Mouse (Mus musculus) CH12.LX (cell line): ENCODE results near the gene Dnajc6. TPM values are rescaled to one million over a fixed set of nuclear protein-coding genes. Genes with fewer than 3 reads are reported as not detected.

ENCODE experiments used
- DNase-seq: peaks from one replicate; pipeline ENCODE4 v3.0.0-alpha.2; 2013; ENCODE audit errors: extremely low read depth
- H3K27ac ChIP-seq: 2 replicates; pipeline ENCODE4 v1.5.1; 2012; ENCODE audit warnings: low read depth, mild to moderate bottlenecking, control low read depth, moderate library complexity; ENCODE audit not compliant: insufficient read depth
- H3K27me3 ChIP-seq: replicated peaks from 2 replicates; pipeline ENCODE3; 2012; ENCODE audit warnings: inconsistent platforms
- H3K36me3 ChIP-seq, 2 experiments: replicated peaks in 1 of 2; 2 replicates each; pipeline versions ENCODE3 to v1.6.1; 2012; ENCODE audit warnings: inconsistent platforms in 1 of 2, low read length in 1 of 2, mild to moderate bottlenecking in 1 of 2, mixed read lengths in 1 of 2, moderate library complexity in 1 of 2; ENCODE audit not compliant: control insufficient read depth in 1 of 2, insufficient read depth in 1 of 2
- H3K4me1 ChIP-seq, 2 experiments: 2 replicates each; pipeline ENCODE4 v1.6.1; 2012; ENCODE audit warnings: inconsistent platforms in 1 of 2, moderate library complexity in 1 of 2; ENCODE audit not compliant: insufficient read depth in 2 of 2, control insufficient read depth in 1 of 2
- H3K4me2 ChIP-seq: 2 replicates; pipeline ENCODE4 v1.6.1; 2012; ENCODE audit warnings: low read depth, mild to moderate bottlenecking, control low read depth; ENCODE audit not compliant: poor library complexity, insufficient read depth, severe bottlenecking
- H3K4me3 ChIP-seq, 3 experiments: fragments of 150-350 bp in 1 of 3; sonication (generic) in 1 of 3; replicated peaks in 1 of 3; 2 replicates each; pipeline versions ENCODE3 to v1.5.1; 2011 to 2012; ENCODE audit warnings: low read depth in 2 of 3, low read length in 2 of 3, mild to moderate bottlenecking in 2 of 3, moderate library complexity in 2 of 3, control low read depth in 1 of 3, improper control_type of control experiment in 1 of 3, inconsistent platforms in 1 of 3, mixed read lengths in 1 of 3; ENCODE audit not compliant: poor library complexity in 1 of 3
- H3K79me2 ChIP-seq: replicated peaks from 2 replicates; pipeline ENCODE4 v1.6.1; 2012; ENCODE audit warnings: mild to moderate bottlenecking, moderate library complexity; ENCODE audit not compliant: control insufficient read depth, poor library complexity, insufficient read depth, severe bottlenecking; ENCODE audit errors: extremely low read depth
- H3K9ac ChIP-seq: 2 replicates; pipeline ENCODE4 v1.6.1; 2012; ENCODE audit warnings: low read depth, mild to moderate bottlenecking, control low read depth, moderate library complexity; ENCODE audit not compliant: insufficient read depth
- H3K9me3 ChIP-seq: replicated peaks from 2 replicates; pipeline ENCODE3; 2012; ENCODE audit warnings: low read length, inconsistent platforms, mixed read lengths
- CHD1 ChIP-seq: IDR thresholded peaks from 2 replicates; pipeline ENCODE4 v1.6.1; 2012; ENCODE audit warnings: low read depth, low read length, improper control_type of control experiment, inconsistent platforms
- CHD2 ChIP-seq: IDR thresholded peaks from 2 replicates; pipeline ENCODE4 v1.6.1; 2011; ENCODE audit warnings: low read length, improper control_type of control experiment
- E2F4 ChIP-seq: IDR thresholded peaks from 2 replicates; pipeline ENCODE4 v1.6.1; 2011; ENCODE audit warnings: low read depth, low read length, improper control_type of control experiment; ENCODE audit not compliant: insufficient replicate concordance
- ELF1 ChIP-seq: IDR thresholded peaks from 2 replicates; pipeline ENCODE4 v1.6.1; 2014; ENCODE audit warnings: low read depth, mild to moderate bottlenecking, inconsistent platforms, low read length, improper control_type of control experiment
- EP300 ChIP-seq: IDR thresholded peaks from 2 replicates; pipeline ENCODE4 v1.6.1; 2011; ENCODE audit warnings: low read length, improper control_type of control experiment
- GABPA ChIP-seq: IDR thresholded peaks from 2 replicates; pipeline ENCODE4 v1.6.1; 2012; ENCODE audit warnings: low read depth, low read length, improper control_type of control experiment, inconsistent platforms; ENCODE audit not compliant: insufficient replicate concordance
- HCFC1 ChIP-seq: IDR thresholded peaks from 2 replicates; pipeline ENCODE4 v1.6.1; 2012; ENCODE audit warnings: low read depth, mild to moderate bottlenecking, inconsistent platforms, low read length, improper control_type of control experiment
- JUN ChIP-seq: IDR thresholded peaks from 2 replicates; pipeline ENCODE4 v1.6.1; 2011; ENCODE audit warnings: low read depth, mild to moderate bottlenecking, low read length, improper control_type of control experiment, moderate library complexity; ENCODE audit not compliant: insufficient read depth
- JUND ChIP-seq: conservative IDR thresholded peaks from 2 replicates; pipeline ENCODE4 v1.6.1; 2011; ENCODE audit warnings: low read depth, low read length, improper control_type of control experiment
- KAT2A ChIP-seq: IDR thresholded peaks from 2 replicates; pipeline ENCODE4 v1.6.1; 2012; ENCODE audit warnings: low read length, improper control_type of control experiment, inconsistent platforms; ENCODE audit not compliant: insufficient replicate concordance
- MAFK ChIP-seq: IDR thresholded peaks from 2 replicates; pipeline ENCODE4 v1.6.1; 2011; ENCODE audit warnings: low read length, improper control_type of control experiment; ENCODE audit not compliant: insufficient replicate concordance
- MAX ChIP-seq: IDR thresholded peaks from 2 replicates; pipeline ENCODE4 v1.6.1; 2011; ENCODE audit warnings: low read length, improper control_type of control experiment
- MEF2A ChIP-seq: IDR thresholded peaks from 2 replicates; pipeline ENCODE4 v1.6.1; 2014; ENCODE audit warnings: low read depth, mild to moderate bottlenecking, inconsistent platforms, low read length, improper control_type of control experiment, borderline replicate concordance
- MXI1 ChIP-seq: IDR thresholded peaks from 2 replicates; pipeline ENCODE4 v1.6.1; 2011; ENCODE audit warnings: mild to moderate bottlenecking, low read depth, low read length, improper control_type of control experiment
- MYC ChIP-seq: IDR thresholded peaks from 2 replicates; pipeline ENCODE4 v1.6.1; 2011; ENCODE audit warnings: low read depth, mild to moderate bottlenecking, improper control_type of control experiment, low read length
- NELFE ChIP-seq: IDR thresholded peaks from 2 replicates; pipeline ENCODE4 v1.6.1; 2011; ENCODE audit warnings: low read depth, low read length, improper control_type of control experiment
- NRF1 ChIP-seq: IDR thresholded peaks from 2 replicates; pipeline ENCODE4 v1.6.1; 2014; ENCODE audit warnings: low read depth, mild to moderate bottlenecking, inconsistent platforms, low read length, improper control_type of control experiment, moderate library complexity
- POLR2A ChIP-seq: IDR thresholded peaks from 2 replicates; pipeline ENCODE4 v1.6.1; 2011; ENCODE audit warnings: low read depth, mild to moderate bottlenecking, improper control_type of control experiment, low read length
- POLR2AphosphoS2 ChIP-seq: IDR thresholded peaks from 2 replicates; pipeline ENCODE4 v1.6.1; 2011; ENCODE audit warnings: low read depth, low read length, improper control_type of control experiment
- RCOR1 ChIP-seq: conservative IDR thresholded peaks from 2 replicates; pipeline ENCODE4 v1.6.1; 2012; ENCODE audit warnings: low read depth, mild to moderate bottlenecking, inconsistent platforms, low read length, improper control_type of control experiment
- SIN3A ChIP-seq: IDR thresholded peaks from 2 replicates; pipeline ENCODE4 v1.6.1; 2012; ENCODE audit warnings: low read length, improper control_type of control experiment, inconsistent platforms
- SMC3 ChIP-seq: IDR thresholded peaks from 2 replicates; pipeline ENCODE4 v1.6.1; 2011; ENCODE audit warnings: low read depth, low read length, improper control_type of control experiment
- TCF12 ChIP-seq: IDR thresholded peaks from 2 replicates; pipeline ENCODE4 v1.6.1; 2014; ENCODE audit warnings: low read depth, mild to moderate bottlenecking, inconsistent platforms, low read length, improper control_type of control experiment
- UBTF ChIP-seq: IDR thresholded peaks from 2 replicates; pipeline ENCODE4 v1.6.1; 2012; ENCODE audit warnings: low read depth, mild to moderate bottlenecking, inconsistent platforms, low read length, improper control_type of control experiment, moderate library complexity
- USF1 ChIP-seq: IDR thresholded peaks from 2 replicates; pipeline ENCODE4 v1.6.1; 2014; ENCODE audit warnings: low read depth, mild to moderate bottlenecking, inconsistent platforms, low read length, improper control_type of control experiment
- ZC3H11A ChIP-seq: IDR thresholded peaks from 2 replicates; pipeline ENCODE4 v1.6.1; 2012; ENCODE audit warnings: low read depth, mild to moderate bottlenecking, inconsistent platforms, low read length, improper control_type of control experiment
- ZKSCAN1 ChIP-seq: IDR thresholded peaks from 2 replicates; pipeline ENCODE4 v1.6.1; 2012; ENCODE audit warnings: low read depth, inconsistent platforms, low read length, improper control_type of control experiment, borderline replicate concordance
- ZMIZ1 ChIP-seq: IDR thresholded peaks from 2 replicates; pipeline ENCODE4 v1.6.1; 2012; ENCODE audit warnings: low read depth, mild to moderate bottlenecking, inconsistent platforms, low read length, improper control_type of control experiment
- dilution Hi-C: fragments of 300-500 bp; cut with MboI; formaldehyde crosslinking; loops from 2 replicates; pipeline ENCODE4 v1.14.3; 2020; ENCODE audit warnings: low sequenced_read_pairs; ENCODE audit not compliant: extremely low pct_unique_long_range_greater_than_20kb, extremely low pct_ligation_motif_present
- in situ Hi-C: fragments of 300-500 bp; cut with MboI; formaldehyde crosslinking; loops from 3 replicates; pipeline ENCODE4 v1.14.3; 2019; ENCODE audit warnings: low sequenced_read_pairs, low pct_ligation_motif_present, low pct_unique_long_range_greater_than_20kb, mixed read lengths
- polyA plus RNA-seq: library from polyadenylated mRNA; unstranded; fragments of >175 nt; gene quantifications from 2 replicates; pipeline ENCODE4 v1.2.1, GENCODE M21; 2012; ENCODE audit warnings: low read depth; ENCODE audit not compliant: insufficient read length
- total RNA-seq, 2 experiments: library from RNA; depleted of rRNA; stranded (reverse); fragments of 300-350 nt in 1 of 2; fragments of >200 nt in 1 of 2; gene quantifications; 2 replicates each; pipeline ENCODE4 v1.2.3; 2012 to 2014

Gene Dnajc6
- total and polyA plus RNA-seq, 3 experiments = not detected

GRCm38 (mm10) chr4:101647976-101648642 lies 151.7 kb downstream of the Dnajc6 start:
- TF ChIP-seq POLR2A (no peak), RCOR1 (no peak), MEF2A (0 out of 2 replicates have a peak, but pooled peaks have one; percentile 19), KAT2A (no peak), MXI1 (peak; percentile 8; the same call in 1 of the 2 replicates), MAFK (no peak), ZMIZ1 (no peak), MYC (no peak), ELF1 (no peak), SMC3 (no peak), UBTF (no peak), SIN3A (peak; percentile 10; the same call in 1 of the 2 replicates), E2F4 (no peak), MAX (no peak), EP300 (no peak), HCFC1 (no peak), TCF12 (no peak), CHD1 (no peak), ZKSCAN1 (no peak), NELFE (no peak)
- Histone ChIP-seq H3K4me2 (peak overlapping the region; percentile 80), H3K36me3 (peaks cover 0 to 9% of the 10 kb centered on the region in 2 experiments), H3K79me2 (no peaks in the 10 kb centered on the region; the same call in 1 of the 2 replicates), H3K27ac (peak overlapping the region; percentile 13), H3K27me3 (no peaks in the 10 kb centered on the region), H3K4me1 (peaks cover 17 to 50% of the 10 kb centered on the region in 2 experiments), H3K9ac (peak overlapping the region; percentile 80), H3K9me3 (no peaks in the 10 kb centered on the region), H3K4me3 (peak overlapping the region; percentile 84 to 89 (median 85))
- peak; percentile 21 for DNase-seq
- in situ Hi-C loops = no loop called here
- dilution Hi-C loops = no loop called here

DNA sequence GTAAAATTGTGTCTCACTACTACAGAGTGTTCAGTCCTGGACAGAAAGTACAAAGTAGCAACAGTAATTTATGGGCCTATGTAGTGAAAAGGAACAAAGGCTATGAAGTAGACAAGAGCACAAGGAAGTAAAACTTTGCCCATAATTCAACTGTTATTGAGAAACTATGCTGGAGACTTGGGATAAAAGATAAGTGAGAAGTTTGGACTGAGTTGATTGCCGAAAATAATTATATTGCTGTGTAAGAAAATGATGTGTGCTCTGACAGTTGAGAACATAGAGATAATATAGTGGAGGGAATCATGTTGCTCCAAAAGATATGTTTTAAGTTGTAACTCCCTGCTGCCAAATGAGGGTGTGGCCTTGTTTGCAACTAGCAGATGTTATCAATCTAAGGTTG lies 152.3 kb downstream of the Dnajc6 start:
- Histone ChIP-seq H3K27me3 (no peaks in the 10 kb centered on the region), H3K9me3 (no peaks in the 10 kb centered on the region), H3K27ac (no peak overlapping the region), H3K36me3 (peaks cover 0 to 14% of the 10 kb centered on the region in 2 experiments), H3K4me2 (peak overlapping the region; percentile 80), H3K4me1 (peaks cover 17 to 55% of the 10 kb centered on the region in 2 experiments), H3K9ac (peak overlapping the region; percentile 80), H3K79me2 (no peaks in the 10 kb centered on the region; the same call in 1 of the 2 replicates), H3K4me3 (peak overlapping the region; percentile 84 to 89 (median 85))
- DNase-seq = no peak
- dilution Hi-C loops (no loop called here), in situ Hi-C loops (no loop called here)
- no peak for TF ChIP-seq SMC3
- TF ChIP-seq MXI1 = no peak
- no peak for TF ChIP-seq SIN3A
- TF ChIP-seq MYC = no peak
- no peak for TF ChIP-seq JUN
- TF ChIP-seq GABPA = no peak
- no peak for TF ChIP-seq POLR2AphosphoS2
- TF ChIP-seq KAT2A = no peak
- no peak for TF ChIP-seq ZMIZ1
- no peak for TF ChIP-seq MAFK
- no peak for TF ChIP-seq USF1
- no peak for TF ChIP-seq JUND
- no peak for TF ChIP-seq POLR2A
- no peak for TF ChIP-seq ZC3H11A
- no peak for TF ChIP-seq NRF1
- no peak for TF ChIP-seq CHD2
